Mouse (Mus musculus): ENCODE data around the gene Rln1.

The Rln1 gene

DNA sequence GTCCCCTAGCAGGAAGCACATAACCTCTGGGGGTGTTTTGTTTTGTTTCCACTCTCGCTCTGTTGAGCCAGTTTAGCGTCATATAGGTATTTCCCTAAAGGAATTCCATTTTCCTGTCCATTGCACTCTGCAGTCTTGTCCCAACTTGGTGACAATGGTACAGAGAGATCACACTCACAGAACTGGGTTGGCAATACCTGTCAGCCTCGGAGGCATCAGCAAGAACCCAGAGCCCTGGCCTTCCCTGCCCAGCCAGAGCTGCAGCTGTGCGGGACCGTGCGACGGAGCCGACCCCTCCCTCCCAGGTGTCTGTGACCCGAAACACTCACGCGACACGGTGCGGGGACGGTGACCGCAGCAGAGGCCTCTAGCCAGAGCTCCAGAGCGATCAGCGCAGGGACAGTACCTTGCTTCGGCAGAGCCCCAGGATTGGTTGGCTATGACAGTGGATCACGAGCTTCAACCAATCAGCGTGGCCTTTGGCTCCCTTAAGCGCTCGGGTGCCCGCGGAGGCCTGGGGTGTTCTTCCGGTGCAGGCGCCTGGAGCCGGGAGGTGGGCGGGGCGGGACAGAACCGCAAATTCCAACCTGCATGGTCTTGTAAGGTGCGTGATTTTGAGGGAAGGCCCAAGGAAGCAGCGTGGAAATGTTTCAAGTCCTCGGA, 27.1 kb upstream of the Rln1 start:
- DNase-seq (ENCODE audit: low read depth, low spot score), result peak; percentile 93

DNA sequence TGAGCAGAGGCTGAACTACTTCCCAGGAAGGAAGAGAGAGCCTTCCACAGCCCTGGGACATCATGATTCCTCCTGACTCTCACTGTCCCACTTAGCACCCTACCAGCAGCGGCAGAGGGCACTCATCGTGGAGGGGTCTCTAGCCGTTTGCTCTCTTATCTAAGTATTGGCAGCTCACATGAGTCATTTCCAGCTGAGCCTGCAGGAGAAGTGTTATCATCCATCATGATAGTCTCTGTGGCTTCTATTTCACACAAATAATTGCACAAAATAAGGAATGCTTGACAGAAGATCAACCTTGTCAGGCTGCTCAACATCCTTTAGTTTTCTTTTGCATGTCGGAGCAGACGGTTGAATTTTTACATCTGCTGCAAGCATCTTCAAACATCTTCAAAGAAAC, 25.8 kb upstream of the Rln1 start:
- no peak for DNase-seq (ENCODE audit: low read depth, low spot score)

DNA sequence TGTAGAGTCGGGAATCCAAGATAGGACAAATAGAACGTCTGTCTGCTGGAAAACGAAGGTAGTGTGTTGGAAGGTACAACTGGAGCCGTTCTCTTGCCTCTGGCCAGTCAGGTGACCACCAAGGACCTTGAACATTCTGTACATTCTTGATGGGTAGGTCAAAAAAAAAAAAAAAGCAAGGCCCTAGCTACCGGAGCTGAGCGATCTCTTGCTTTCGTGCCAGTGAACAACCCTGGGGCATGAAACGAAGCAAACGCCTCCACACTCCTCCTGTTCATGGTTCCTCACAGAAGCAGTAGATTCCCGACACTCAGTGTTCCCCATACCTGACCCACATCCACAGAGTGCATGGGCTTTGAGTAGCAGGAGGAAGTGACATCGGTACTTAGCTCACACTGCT, 21.8 kb upstream of the Rln1 start:
- no peak for DNase-seq (ENCODE audit: low read depth, low spot score)

DNA sequence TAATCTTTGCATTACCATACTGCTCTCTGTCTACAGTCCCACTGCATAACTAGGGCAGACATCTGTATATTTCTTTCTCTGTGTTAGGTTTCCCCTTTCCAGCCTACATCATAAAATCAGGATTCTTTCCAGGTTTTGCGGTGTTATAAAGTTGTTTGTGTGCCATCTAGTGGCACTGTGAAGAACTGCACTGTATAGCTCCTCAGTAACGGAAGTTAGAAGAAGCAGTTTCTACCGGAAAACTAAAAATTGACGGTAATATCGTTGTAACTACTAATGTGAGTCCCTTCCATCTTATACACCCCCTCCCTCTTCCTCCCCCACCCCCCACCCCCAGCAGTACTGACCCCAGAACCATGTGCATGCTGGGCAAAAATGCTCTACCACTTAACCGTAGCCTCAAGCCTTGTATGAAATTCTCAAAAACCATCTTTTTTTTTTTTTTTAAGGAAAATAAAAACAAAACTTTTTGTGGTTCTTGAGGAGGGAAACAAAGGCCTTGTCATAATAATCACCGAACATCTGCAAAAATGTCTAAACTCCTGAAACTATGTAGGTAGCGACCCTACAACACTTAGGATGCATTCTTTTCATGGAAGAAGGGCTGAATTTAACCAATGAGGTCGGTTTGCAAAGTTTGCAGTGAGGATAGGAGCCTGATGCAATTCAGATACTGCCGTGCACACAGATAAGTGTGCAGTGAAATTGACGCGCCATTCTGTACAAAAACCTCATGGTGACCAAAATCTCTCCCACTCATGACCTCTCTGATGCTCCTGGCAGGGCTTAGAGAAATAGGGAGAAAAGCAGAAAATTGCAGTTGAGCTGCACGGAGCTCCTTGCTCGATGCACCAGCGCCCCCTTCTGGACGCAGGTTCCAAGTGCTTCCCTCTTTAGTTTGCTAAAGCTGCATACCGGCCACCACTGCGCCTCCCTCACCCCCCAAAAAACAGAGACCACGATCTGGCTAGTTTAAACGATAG, 20.7 kb upstream of the Rln1 start:
- DNase-seq (ENCODE audit: low read depth, low spot score), result peak; percentile 71

DNA sequence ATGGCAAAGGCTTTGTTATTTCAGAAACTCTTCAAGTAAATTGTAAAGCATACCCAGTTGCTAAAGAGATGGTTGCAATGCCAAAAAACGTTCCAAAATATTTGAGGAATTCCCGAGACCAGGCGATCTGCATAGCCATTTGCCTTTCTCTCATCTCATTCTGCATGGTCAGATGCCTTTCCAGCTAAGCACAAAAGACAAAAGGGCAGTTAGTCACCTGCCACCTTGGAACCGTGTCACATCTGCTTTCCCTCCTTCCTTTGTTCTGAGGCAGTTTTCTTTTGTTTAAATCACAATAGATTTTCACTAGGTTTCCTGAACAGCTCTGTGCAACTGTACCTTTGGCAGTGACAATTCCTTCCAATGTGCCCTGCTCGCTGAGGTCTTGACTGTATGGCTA, 16.5 kb upstream of the Rln1 start:
- DNase-seq (ENCODE audit: low read depth, low spot score), result no peak

DNA sequence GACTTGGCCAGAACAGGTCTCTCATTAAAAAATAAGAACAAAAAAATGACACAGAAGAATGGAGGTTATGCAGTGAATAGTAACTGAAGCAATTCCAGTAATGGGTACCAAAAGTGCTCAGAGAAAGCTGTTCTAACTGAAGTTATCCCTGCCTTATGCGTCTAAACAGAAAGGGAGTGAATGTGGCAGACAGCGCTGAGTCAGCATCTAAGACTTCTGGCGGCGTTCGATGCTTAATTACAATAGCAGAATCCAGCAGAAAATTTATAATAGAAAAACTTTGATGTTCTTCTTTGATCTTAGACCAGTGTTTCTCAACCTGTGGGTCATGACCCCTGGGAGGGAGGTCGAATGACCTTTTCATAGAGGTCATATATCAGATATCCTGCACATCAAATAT, 11.2 kb upstream of the Rln1 start:
- no peak for DNase-seq (ENCODE audit: low read depth, low spot score)

DNA sequence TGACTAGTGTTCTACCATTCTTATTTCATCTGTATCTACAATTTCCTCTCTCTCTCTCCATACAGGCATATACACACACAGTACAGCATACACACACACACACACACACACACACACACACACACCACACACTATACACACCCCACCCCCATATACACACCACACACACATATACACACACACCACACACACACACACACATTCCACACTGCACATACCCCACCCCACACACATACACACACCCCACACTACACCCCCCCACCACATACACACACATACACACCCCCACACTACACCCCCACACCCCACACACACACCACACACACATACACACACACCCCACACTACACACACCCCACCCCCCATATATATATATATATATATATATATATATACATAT, 10.4 kb upstream of the Rln1 start:
- no peak for DNase-seq (ENCODE audit: low read depth, low spot score)

DNA sequence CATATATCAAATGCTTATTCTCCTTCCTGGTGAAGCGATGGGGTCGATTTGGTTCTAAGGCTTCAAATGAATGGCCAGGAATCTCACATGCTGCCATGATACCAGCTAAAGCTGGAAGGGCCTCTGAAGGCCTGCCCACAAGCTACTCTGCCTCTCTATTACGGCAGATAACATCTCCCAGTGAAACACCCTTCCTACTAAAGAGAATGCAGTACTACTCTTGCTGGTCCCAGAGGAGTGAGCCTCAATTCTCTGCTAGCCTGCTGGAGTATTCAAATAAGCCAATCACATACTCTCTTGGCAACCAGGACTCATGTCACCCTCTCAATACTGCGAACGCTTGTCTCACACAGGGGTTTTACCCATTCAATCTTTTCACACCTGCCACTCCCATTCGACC, 7.8 kb upstream of the Rln1 start:
- no peak for DNase-seq (ENCODE audit: low read depth, low spot score)

DNA sequence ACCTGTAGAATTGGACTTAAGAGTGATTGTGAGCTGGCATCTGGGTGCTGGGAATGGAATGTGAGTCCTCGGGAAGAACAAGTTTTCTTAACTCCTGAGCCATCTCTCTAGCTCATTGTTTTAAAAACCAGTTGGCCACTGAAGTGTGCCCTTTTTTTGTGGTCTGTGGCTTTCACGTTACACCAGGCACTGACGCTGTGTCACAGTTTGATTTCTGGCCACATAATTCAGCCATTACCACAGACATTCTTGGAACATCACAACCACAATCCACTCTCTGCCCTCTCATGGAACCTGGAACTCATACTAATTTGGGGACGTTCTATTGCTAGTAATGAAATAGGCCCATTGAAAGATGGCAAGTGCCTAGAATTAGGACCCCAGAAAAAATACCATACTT, 6.6 kb upstream of the Rln1 start:
- DNase-seq (ENCODE audit: low read depth, low spot score), result no peak

DNA sequence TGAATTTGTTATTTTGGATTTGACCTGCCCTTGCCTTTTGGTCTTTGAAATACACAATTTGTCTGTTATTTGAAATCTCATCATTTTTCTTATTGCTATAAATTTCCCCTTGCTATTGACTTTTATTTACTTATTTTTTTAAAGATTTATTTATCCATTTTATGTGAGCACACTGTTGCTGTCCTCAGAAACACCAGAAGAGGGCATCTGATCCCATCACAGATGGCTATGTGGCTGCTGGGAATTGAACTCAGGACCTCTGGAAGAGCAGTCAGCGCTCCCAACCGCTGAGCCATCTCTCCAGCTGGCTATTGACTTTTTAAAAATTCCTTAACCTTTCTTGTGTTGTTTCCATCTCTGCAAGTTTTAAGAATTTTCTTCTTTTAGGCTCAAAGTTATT, 2.2 kb upstream of the Rln1 start:
- no peak for DNase-seq (ENCODE audit: low read depth, low spot score)

DNA sequence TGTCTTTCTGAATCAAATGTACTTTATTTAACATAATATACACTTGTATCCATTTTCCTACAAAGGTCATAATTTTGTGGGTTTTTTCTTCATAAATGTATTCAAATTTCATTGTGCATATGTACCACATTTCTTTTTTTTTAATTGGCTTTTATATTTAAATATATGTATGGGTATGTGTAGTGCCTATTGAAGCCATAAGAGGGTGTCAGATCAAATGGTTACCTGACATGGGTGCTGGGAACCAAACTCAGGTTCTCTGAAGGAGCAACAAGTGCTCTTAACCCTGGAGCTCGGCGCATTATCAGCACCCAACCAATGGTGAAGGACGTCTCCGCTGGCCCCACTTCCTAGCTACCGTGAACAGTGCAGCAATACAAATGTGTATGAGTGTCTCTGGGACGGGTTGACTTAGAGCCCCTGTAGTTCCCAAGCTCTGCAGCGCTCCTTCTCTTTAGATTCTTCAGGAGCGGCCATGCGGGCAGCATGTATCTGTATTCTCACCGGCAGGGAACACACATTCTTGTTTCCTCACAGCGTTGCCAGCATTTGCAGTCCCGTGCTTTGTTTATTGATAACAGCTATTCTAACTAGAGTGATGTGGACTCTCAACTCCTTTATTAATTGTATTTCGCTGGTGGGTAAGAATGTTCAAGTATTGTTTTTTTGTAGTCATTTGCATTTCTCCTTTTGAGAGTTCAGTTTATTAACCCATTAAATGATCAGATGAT, 7.5 kb downstream of the Rln1 start:
- no peak for DNase-seq (ENCODE audit: low read depth, low spot score)

DNA sequence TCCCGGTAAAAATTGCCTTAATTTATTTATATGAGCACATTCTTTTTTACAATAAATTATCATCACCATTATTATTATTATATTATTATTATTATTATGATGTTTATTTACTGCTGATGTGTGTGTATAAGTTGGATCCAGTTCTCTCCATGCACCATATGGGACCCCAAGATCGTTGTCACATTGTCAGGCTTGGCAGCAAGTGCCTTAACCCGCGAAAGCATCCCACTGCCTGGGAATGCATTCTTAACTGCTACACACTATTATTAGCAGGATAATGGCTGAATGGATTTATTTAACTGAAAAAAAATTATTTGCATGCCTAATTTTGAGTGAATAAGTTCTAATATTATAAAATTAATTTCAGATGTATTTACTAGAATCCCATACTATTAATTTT, 8.1 kb downstream of the Rln1 start:
- DNase-seq (ENCODE audit: low read depth, low spot score), result no peak

DNA sequence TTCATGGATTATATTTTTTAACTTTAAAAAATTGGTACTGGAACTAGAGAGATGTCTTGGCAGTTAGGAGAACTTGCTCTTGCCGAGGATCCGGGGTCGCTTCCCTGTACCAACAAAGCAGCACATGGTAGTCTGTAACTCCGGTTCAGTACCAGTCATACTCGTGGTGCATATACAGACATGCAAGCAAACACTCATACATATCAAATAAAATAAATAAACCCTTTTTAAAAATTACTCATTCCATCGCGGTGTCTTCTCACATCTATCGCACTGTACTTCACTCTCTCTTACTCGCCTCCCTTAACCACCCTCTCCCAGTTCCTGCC, 8.7 kb downstream of the Rln1 start:
- DNase-seq (ENCODE audit: low read depth, low spot score), result no peak

DNA sequence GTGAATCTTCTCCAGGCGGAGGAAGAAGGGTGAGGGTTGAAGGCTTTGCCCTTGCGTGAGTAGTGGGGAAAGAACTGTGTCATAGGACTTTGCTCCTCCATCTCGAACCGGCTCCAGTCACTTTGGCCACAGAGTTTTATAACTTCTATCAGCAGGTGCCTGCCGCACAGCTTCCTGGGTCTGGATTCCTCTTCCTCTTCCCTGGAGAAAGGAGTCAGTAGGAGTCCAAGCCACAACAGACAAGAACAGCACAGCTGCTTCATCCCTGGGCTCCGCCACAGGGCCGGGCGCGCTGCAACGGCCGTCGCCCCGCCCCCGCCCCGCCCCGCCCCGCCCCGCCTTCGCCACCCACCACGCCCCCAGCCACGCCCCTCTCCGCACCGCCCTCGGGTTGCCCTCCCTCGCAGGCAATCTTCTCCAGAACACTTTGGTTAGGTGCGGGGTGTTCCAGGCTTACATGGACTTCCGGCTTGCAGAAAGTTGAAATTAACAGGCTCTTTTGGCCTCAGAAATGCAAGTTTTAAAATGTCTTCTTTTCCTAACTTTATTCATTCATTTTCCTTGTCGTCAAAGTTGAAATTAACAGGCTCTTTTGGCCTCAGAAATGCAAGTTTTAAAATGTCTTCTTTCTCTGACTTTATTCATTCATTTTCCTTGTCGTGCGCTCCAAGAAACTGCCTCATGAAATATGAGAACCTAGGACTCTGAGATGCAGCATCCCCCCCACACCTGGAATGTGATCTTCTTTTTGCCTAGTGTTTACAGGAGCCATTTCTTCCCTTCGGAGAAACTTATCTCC, 9.2 kb downstream of the Rln1 start, which contains the start of gene Insl6:
Gene Insl6, minus strand, starts transcription at position 304 of the 799 bp plus-strand sequence.
- peak; percentile 45 for DNase-seq (ENCODE audit: low read depth, low spot score)

DNA sequence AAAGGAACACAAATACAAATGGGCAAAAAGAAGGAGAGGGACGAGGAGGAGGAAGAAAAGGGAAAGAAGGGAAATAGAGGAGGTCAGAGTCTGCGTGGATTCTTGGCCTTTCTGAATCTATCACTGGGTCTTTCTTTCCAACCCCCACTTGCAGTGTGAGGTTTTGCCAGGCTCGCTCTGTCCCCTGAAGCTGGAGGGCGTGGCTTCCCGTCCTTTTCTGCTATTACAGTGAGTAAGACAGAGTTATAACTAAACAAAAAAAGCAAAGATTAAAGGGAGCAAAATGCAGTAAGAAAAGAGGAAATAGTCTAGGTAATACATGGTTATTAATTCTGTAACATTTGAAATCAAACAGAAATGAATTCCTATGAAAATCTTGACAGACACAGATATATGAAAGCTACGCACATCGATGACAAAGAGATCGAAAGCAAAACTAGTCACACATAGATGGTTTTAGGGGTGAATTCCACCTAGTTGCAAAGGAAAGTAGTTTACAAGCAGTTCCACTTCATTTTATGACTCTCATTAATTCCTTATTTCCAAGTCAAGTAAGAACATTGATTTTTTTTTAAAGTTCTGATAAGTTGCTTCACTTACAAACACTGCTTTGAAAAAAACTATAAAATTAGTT, 10.9 kb downstream of the Rln1 start:
- no peak for DNase-seq (ENCODE audit: low read depth, low spot score)

DNA sequence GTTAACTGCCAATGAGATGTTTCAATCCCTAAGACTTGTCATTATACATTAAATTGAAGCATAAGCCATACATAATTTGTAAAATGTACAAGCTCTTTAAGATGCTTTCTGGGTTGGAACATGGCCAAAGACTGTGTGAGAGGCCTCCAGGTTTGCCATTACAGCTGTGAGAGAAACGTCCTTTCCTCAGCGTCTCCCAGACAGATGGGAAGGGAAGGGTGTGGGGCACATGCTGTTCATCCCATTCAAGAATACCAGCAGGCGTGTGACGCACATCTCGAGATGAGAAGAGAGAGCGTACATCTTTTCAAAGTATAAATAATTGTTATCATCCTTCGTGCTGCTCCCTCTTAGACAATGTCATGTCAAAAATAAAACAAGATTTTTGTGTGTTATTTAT, 21.8 kb downstream of the Rln1 start:
- no peak for DNase-seq (ENCODE audit: low read depth, low spot score)

DNA sequence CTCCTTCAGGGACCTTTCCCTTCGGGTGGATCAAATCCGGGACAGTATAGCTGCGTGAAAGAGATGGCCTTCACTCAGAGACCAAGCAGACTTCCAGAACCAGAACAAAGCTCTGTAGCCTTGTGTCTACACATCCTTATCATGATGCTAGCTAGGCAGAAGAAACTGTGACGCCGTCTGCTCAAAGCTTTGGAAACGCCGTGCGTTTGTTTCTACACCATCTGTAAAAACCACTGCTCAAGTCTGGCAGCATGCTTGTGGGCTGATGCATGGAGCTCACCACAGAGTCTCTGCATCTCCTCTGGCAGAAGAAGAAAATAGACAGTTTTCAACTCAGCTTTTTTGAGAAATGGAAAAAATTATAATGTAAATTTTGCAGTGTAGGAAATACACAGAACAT, 22.7 kb downstream of the Rln1 start:
- DNase-seq (ENCODE audit: low read depth, low spot score), result no peak

DNA sequence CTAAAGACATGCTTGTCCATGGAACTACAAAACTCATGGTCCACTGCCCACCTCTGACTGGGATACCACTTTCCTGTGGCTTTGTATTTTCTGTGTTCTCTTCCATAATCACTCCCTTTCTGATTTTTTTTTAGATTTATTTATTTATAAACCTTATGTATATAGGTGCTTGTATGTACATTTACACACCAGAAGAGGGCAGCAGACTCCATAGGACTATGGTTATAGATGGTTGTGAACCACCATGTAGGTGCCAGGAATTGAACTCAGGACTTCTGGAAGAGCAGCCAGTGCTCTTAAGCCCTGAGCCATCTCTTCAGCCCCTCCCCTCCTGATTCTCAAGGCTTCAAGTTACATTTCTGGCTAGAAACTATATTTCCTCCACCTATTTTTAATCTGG, 25.6 kb downstream of the Rln1 start:
- no peak for DNase-seq (ENCODE audit: low read depth, low spot score)

DNA sequence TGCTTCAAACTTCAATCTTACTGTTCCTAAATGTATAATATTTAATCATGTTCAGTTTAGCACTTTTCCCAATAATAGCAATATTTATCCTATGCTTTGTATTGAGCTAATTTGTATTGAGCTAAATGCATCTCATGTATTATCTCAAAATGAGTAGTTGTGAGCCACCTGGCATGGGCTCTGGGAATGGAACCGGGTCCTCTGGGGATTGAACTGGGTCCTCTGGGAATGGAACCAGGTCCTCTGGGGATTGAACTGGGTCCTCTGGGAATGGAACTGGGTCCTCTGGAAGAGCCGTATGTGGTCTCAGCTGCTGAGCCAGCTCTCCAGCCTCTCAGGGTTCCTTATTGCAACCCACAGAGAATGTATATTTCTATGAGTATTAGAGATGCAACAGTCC, 32.4 kb downstream of the Rln1 start:
- no peak for DNase-seq (ENCODE audit: low read depth, low spot score)

DNA sequence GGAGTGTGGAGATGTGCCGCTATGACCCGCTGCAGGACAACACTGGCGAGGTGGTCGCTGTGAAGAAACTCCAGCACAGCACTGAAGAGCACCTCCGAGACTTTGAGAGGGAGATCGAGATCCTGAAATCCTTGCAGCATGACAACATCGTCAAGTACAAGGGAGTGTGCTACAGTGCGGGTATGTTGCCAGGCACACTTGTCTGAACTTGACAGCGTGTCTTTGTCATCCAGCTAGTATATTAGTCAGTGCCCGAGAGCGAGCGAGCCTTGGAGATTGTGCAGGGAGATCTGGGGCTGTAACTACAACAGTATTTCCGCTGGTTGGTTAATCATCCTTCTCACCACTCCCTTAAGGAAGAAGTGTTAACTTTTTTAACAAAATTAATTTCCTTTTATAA, 33.6 kb downstream of the Rln1 start:
- no peak for DNase-seq (ENCODE audit: low read depth, low spot score)

DNA sequence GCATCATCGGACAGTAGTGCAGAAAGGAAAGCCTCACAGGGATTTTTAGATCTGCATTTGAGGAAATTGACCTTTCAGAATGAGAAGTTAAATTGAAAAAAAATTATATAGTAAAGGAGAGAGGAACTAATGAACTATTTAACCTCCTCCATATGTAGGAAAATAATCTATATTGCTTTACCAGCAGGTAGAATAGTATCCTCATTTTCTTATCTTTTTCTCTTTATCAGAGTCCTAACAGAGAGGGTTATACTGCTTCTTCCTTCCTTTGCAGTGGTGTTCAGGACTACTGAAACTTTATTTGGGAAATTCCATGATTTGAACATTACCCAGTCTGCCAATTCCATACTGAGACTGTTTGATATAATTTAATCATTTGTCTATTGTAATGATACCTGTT, 37.1 kb downstream of the Rln1 start:
- no peak for DNase-seq (ENCODE audit: low read depth, low spot score)

Data from skeletal muscle tissue, adult 2 months (tissue).